Mouse (Mus musculus) hindbrain, postnatal 0 days (tissue): Measurements from ENCODE around the gene Tmem37. TPM values are rescaled to one million over a fixed set of nuclear protein-coding genes. Genes with fewer than 3 reads are reported as not detected.

Source experiments
- ATAC-seq: fragments of 200-750 bp; cut with Nextera tagmentation; 2 replicates; pipeline ENCODE4 v1.8.0; 2017; ENCODE audit warnings: mild to moderate bottlenecking, moderate TSS enrichment, moderate library complexity
- DNase-seq: peaks from one replicate; pipeline ENCODE4 v3.0.0-alpha.2; 2015; ENCODE audit warnings: low spot score
- H3K27ac ChIP-seq: fragments of 300-500 bp; sonication (generic); 2 replicates; pipeline ENCODE4 v1.5.1; 2014; ENCODE audit warnings: mild to moderate bottlenecking
- H3K27me3 ChIP-seq: fragments of 300-500 bp; sonication (generic); 2 replicates; pipeline ENCODE4 v1.6.1; 2014; ENCODE audit warnings: low read length, mixed read lengths; ENCODE audit not compliant: insufficient read depth
- H3K36me3 ChIP-seq: fragments of 300-500 bp; sonication (generic); 2 replicates; pipeline ENCODE4 v1.6.1; 2014; ENCODE audit warnings: low read length, mixed read lengths; ENCODE audit not compliant: insufficient read depth
- H3K4me1 ChIP-seq: fragments of 300-500 bp; sonication (generic); 2 replicates; pipeline ENCODE4 v1.6.1; 2014; ENCODE audit warnings: antibody characterized with exemption, low read length, mixed read lengths; ENCODE audit not compliant: insufficient read depth
- H3K4me2 ChIP-seq: fragments of 300-500 bp; sonication (generic); 2 replicates; pipeline ENCODE4 v1.6.1; 2014; ENCODE audit warnings: low read depth, mild to moderate bottlenecking, low read length, moderate library complexity, mixed read lengths
- H3K4me3 ChIP-seq: fragments of 300-500 bp; sonication (generic); 2 replicates; pipeline ENCODE4 v1.5.1; 2014; ENCODE audit warnings: low read length
- H3K9ac ChIP-seq: fragments of 300-500 bp; sonication (generic); replicated peaks from 2 replicates; pipeline ENCODE4 v1.6.1; 2014; ENCODE audit warnings: mild to moderate bottlenecking, low read length, moderate library complexity, mixed read lengths
- H3K9me3 ChIP-seq: fragments of 300-500 bp; sonication (generic); 2 replicates; pipeline ENCODE4 v1.6.1; 2016; ENCODE audit warnings: low read length, mixed read lengths
- CTCF ChIP-seq: IDR thresholded peaks from 2 replicates; pipeline ENCODE4 v1.5.1; 2016; ENCODE audit warnings: antibody characterized with exemption, control low read depth, low read depth
- WGBS: fragments of 180-500 bp; shearing (Covaris S2); extraction: QIAGEN DNeasy Blood & Tissue Kit; methylation state at CpG from one replicate; pipeline ENCODE4 v1.1.7; 2014; 5-methylcytosine and 5-hydroxymethylcytosine counted together
- polyA plus RNA-seq: library from polyadenylated mRNA; unstranded; fragments of >200 nt; fragmentation: Nextera tagmentation; extraction: Ambion mirVana; gene quantifications from 2 replicates; pipeline ENCODE4 v1.2.1, GENCODE M21; 2015
- total RNA-seq: library from RNA; depleted of rRNA; stranded (reverse); fragments of >200 nt; gene quantifications from 2 replicates; pipeline ENCODE4 v1.2.3, GENCODE M21; 2014

Gene Tmem37
- total and polyA plus RNA-seq, 2 experiments from 2014 or later: 2.9 to 9.1 TPM

DNA sequence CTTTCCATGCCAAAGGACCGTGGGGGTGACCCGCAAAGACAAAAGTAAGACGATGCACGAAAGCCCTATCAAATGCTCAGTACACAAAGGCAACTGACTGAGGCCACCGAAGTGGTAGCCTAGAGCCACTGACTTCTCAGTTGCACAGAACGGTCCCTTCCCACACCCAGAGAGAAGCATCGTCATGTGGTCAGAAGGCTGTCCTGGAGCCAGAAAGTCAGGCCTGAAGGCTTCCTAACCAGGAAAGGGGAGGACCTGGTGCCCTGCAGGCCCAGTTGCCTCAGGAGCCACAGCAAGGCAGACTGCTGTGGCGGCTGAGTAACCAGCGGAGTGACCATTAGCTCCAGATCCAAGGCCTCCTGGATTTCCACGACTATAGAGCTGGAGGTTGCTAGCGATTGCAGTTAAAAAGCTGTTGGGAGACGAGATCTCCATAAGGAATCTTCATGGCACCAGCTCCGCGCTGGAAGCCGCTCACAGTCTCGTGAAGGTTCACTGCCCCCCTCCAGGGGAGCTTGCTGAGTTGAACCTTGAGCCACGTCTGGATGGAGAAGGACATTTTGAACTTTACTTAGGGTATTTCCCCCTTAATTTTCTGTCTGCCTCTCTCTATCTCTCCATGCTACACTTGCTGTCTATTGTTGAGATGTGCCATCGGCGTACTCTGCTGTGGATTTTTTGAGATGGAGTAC is 36.0 kb upstream of the Tmem37 start:
- TF ChIP-seq CTCF: no peak
- ATAC-seq (no peak), DNase-seq (no peak)
- Histone ChIP-seq H3K27ac (no peak overlapping the region), H3K27me3 (no peaks in the 10 kb centered on the region), H3K9ac (no peak overlapping the region), H3K4me1 (no peaks in the 10 kb centered on the region), H3K4me3 (no peak overlapping the region), H3K9me3 (no peaks in the 10 kb centered on the region), H3K4me2 (no peak overlapping the region), H3K36me3 (peaks cover 20% of the 10 kb centered on the region)
- 87% methylated on average over 19 of the region's 19 CpGs for WGBS

DNA sequence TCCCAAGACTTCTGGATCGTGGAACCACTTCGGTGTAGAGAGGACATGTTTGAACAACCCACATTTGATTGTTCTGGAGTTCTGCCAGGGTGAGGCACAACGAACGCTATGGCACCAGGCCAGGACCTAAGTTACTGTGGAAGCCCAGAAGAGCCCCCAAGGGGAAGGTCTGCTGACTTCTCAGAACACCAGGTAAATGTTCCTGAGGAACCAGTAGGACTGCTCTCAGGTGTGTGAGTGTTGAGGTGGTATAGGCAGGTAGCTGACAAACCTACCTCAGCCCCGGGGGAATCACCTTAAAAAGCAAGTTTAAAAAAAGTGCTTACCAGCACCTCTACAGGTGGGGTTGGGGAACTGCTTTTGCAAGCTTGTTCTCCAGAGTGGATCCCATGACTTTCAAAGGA is 31.7 kb upstream of the Tmem37 start:
- H3K27ac ChIP-seq: no peak overlapping the region

DNA sequence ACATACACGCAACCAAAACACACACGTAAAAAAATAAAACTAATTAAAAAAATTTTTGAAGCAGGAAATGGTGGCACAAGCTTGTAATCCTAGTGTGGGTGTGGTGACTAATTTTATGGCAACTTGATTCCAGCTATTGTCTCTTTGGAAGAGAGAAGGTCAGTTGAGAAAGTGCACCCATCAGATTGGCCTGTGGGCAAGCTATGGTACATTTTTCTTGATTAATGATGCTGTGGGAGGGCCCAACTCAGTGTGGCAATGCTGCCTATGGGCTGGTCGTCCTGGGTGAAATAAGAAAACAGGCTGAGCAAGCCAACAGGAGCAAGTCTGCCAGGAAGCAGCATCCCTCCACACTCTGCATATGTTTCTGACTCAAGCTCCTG is 27.3 kb upstream of the Tmem37 start:
- H3K4me2 ChIP-seq: no peak overlapping the region
- H3K27ac ChIP-seq: no peak overlapping the region
- WGBS: 84% methylated on average over 3 of the region's 3 CpGs
- no peak for TF ChIP-seq CTCF
- H3K9me3 ChIP-seq: no peaks in the 10 kb centered on the region
- H3K4me3 ChIP-seq: no peak overlapping the region
- DNase-seq (no peak), ATAC-seq (no peak)
- no peaks in the 10 kb centered on the region for H3K4me1 ChIP-seq
- H3K9ac ChIP-seq: no peak overlapping the region
- no peaks in the 10 kb centered on the region for H3K27me3 ChIP-seq
- no peaks in the 10 kb centered on the region for H3K36me3 ChIP-seq

More for the DNA sequence above, 31.7 kb upstream of the Tmem37 start:
- Histone ChIP-seq H3K4me3 (no peak overlapping the region), H3K4me1 (no peaks in the 10 kb centered on the region), H3K36me3 (no peaks in the 10 kb centered on the region), H3K4me2 (no peak overlapping the region), H3K27me3 (no peaks in the 10 kb centered on the region), H3K9ac (no peak overlapping the region), H3K9me3 (no peaks in the 10 kb centered on the region)
- ATAC-seq (no peak), DNase-seq (no peak)
- TF ChIP-seq CTCF: peak; percentile 28
- WGBS: 54% methylated on average over 5 of the region's 5 CpGs

DNA sequence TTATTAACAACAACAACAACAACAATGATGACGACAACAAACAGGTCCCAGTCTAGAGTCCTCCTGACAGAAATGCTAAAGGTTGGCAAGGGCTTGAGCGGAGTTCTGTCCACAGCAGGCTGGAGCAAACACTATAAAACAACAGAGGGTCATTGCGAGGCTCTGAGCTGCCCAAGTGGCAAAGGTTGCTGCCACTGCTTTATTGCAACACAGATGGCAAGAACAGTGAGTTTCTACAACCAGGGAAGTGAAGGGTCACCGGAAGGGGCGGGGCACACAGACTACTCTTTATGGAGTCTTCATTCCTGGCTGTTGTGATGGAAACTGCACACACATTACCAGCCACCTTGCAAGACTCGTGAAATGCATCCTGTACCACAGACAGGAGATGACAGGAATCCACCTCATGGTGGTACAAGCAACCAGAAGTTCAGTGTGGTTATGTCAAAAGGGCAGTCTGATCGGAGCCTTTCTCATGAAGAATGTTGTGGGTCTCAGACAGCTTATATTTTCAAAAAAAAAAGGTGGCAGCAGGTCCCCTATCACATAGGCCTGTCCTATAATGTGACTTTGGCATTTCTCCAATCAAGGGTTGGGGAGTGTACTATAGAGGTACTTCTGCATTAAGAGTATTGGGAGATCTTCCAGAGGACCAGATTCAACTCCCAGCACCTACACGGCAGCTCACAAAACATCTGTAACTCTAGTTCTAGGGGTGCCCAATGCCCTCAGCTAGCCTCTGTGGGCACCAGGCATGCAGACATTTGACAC is 26.8 kb upstream of the Tmem37 start:
- 81% methylated on average over 8 of the region's 8 CpGs for WGBS
- Histone ChIP-seq H3K9ac (no peak overlapping the region), H3K4me2 (no peak overlapping the region), H3K27me3 (no peaks in the 10 kb centered on the region), H3K36me3 (no peaks in the 10 kb centered on the region), H3K4me1 (no peaks in the 10 kb centered on the region), H3K27ac (no peak overlapping the region), H3K4me3 (no peak overlapping the region), H3K9me3 (no peaks in the 10 kb centered on the region)
- DNase-seq: no peak
- TF ChIP-seq CTCF: no peak
- ATAC-seq: no peak

DNA sequence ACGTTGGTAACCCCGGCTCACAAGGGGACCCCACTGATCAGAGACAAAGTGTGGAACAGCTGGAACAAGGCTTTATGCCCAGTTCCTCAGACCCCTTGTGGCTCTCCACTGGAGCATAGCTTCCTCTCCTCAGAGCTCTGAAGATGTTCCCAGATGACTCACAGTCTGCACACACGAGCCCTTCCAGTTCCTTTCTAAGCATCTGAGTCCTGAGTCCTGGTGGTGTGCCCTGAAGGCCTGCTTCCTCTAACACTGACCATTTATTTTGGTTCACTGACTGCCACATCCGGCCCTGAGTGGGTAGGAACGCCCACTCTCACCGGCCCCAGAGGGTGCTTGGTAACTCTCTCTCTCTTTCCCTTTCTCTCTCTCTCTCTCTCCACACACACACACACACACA is 25.6 kb upstream of the Tmem37 start:
- TF ChIP-seq CTCF: no peak
- no peaks in the 10 kb centered on the region for H3K27me3 ChIP-seq
- no peak overlapping the region for H3K27ac ChIP-seq
- H3K9ac ChIP-seq: no peak overlapping the region
- ATAC-seq (0 out of 2 replicates have a peak, but pooled peaks have one; percentile 15), DNase-seq (no peak)
- 66% methylated on average over 6 of the region's 6 CpGs for WGBS
- no peak overlapping the region for H3K4me2 ChIP-seq
- H3K4me3 ChIP-seq: no peak overlapping the region
- H3K36me3 ChIP-seq: no peaks in the 10 kb centered on the region
- H3K9me3 ChIP-seq: no peaks in the 10 kb centered on the region
- H3K4me1 ChIP-seq: no peaks in the 10 kb centered on the region

DNA sequence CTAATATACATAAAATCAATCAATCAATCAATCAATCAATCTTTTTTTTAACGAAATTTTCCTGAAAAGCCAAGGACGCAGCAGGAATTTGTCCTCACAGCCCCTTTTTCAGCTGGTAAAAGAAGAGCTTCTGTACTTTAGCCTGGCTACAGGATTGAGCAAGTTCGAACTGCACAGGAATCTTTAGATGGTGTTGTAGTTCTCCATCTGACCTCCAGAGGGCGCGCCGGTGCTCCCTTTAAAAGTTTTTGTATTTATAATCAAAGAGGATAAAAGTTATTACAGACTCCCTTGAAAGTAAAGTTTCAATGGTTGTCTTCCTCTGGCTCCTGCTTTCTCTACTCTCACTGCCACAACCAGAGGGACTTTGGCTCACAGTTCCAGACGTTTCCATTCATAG is 24.5 kb upstream of the Tmem37 start:
- no peaks in the 10 kb centered on the region for H3K36me3 ChIP-seq
- H3K27ac ChIP-seq: no peak overlapping the region
- H3K4me1 ChIP-seq: no peaks in the 10 kb centered on the region
- DNase-seq (peak; percentile 70), ATAC-seq (no peak)
- TF ChIP-seq CTCF: peak; percentile 72
- H3K9me3 ChIP-seq: no peaks in the 10 kb centered on the region
- WGBS: 14% methylated on average over 7 of the region's 7 CpGs
- no peak overlapping the region for H3K4me2 ChIP-seq
- no peaks in the 10 kb centered on the region for H3K27me3 ChIP-seq
- no peak overlapping the region for H3K4me3 ChIP-seq
- no peak overlapping the region for H3K9ac ChIP-seq

DNA sequence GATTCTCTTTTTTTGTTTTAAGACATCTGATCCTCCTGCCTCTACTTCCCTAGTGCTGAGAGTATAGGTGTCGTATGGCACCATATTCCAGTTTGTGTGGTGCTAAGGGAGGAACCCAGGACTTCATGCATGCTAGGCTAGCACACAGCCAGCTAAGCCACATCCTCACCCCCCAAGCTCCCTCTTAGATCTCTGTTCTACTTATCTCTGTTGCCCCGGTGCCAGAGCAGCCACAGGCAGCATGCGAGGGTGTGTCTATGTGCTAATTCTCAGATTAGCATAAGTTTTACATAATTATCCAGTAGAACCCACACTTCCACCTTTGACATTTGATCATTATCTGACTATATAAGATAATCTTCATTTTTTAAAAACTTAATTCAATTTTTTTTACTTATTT is 21.0 kb upstream of the Tmem37 start:
- Histone ChIP-seq H3K9me3 (no peaks in the 10 kb centered on the region), H3K9ac (no peak overlapping the region), H3K4me2 (no peak overlapping the region), H3K4me3 (no peak overlapping the region), H3K4me1 (no peaks in the 10 kb centered on the region), H3K27me3 (no peaks in the 10 kb centered on the region), H3K27ac (no peak overlapping the region), H3K36me3 (no peaks in the 10 kb centered on the region)
- DNase-seq (no peak), ATAC-seq (no peak)
- no peak for TF ChIP-seq CTCF
- WGBS: 68% methylated on average over 3 of the region's 3 CpGs
